Mouse (Mus musculus): ENCODE measurements around the gene Armc2.
"Not testable (repeated sequence)": the region's sequence is repeated elsewhere in the genome, so short reads cannot be mapped to it uniquely, and the experiment has no call there.

GRCm38 (mm10) chr10:41952354-41952753 is 65.9 kb downstream of the Armc2 start:
- not testable (repeated sequence) for TF ChIP-seq CTCF (conservative IDR thresholded peaks at IDR 0.05 in 1 of 2, IDR thresholded peaks at IDR 0.05 in 1 of 2; ENCODE audit: low read depth in 2 of 2, low read length in 2 of 2); POLR2AphosphoS2 (IDR thresholded peaks at IDR 0.05; ENCODE audit: low read depth, low read length); ZNF384 (IDR thresholded peaks at IDR 0.05; ENCODE audit: low read depth, low read length); TCF12 (IDR thresholded peaks at IDR 0.05; ENCODE audit: low read depth, low read length); MEF2A (IDR thresholded peaks at IDR 0.05; ENCODE audit: borderline replicate concordance, low read depth, low read length); IRF4 (IDR thresholded peaks at IDR 0.05; ENCODE audit: low read depth, low read length); USF1 (IDR thresholded peaks at IDR 0.05; ENCODE audit: low read depth, low read length)
- peak; percentile 30; the same call in 1 of the 2 replicates for TF ChIP-seq NELFE (IDR thresholded peaks at IDR 0.05; ENCODE audit: low read depth, low read length)

All from CH12.LX (cell line).